Mouse (Mus musculus) cerebellum, adult 2 months (tissue): ENCODE measurements around the gene Cdrt4.

ENCODE experiments used
- CTCF ChIP-seq: fragments of 200-500 bp; IDR thresholded peaks from 2 replicates; pipeline ENCODE4 v1.5.1; 2011; ENCODE audit warnings: low read depth, mild to moderate bottlenecking, control low read depth, low read length, moderate library complexity, borderline replicate concordance; ENCODE audit not compliant: insufficient read depth
- POLR2A ChIP-seq: fragments of 200-500 bp; IDR thresholded peaks from 2 replicates; pipeline ENCODE4 v1.6.1; 2011; ENCODE audit warnings: low read length, control low read depth, borderline replicate concordance; ENCODE audit not compliant: insufficient read depth

DNA sequence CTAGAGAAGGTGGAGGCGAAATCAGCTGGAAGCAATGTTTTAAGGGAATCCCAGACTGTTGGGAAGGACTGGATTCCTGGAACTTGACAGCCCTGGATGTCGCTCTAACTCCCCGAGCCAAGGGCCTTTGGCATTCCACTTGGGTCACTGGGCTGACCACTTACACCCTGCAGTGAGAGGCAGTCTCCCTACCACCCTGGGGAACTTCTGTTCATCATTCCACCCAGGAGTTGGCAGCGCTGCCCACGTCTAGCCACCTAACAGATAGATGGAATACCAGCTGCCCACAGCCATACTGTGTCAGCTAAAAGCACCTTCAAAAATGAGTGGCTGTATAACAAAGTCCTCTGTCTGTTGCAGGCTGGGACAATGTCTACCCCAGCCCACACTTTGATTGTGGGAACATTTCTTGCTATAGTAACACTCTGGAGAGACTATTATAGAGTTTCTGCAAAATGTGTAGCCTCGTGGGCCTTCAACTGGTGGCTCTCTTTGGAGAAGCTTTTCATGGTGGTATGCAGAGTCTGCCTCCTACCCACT lies 67.2 kb downstream of the Cdrt4 start:
- TF ChIP-seq CTCF = no peak
- no peak for TF ChIP-seq POLR2A
